Mouse (Mus musculus): Measurements from ENCODE around the gene Gpatch4. TPM values are rescaled to one million over a fixed set of nuclear protein-coding genes. Genes with fewer than 3 reads are reported as not detected.

Gene Gpatch4
- polyA plus RNA-seq, 1 experiment, result 11.7 TPM

DNA sequence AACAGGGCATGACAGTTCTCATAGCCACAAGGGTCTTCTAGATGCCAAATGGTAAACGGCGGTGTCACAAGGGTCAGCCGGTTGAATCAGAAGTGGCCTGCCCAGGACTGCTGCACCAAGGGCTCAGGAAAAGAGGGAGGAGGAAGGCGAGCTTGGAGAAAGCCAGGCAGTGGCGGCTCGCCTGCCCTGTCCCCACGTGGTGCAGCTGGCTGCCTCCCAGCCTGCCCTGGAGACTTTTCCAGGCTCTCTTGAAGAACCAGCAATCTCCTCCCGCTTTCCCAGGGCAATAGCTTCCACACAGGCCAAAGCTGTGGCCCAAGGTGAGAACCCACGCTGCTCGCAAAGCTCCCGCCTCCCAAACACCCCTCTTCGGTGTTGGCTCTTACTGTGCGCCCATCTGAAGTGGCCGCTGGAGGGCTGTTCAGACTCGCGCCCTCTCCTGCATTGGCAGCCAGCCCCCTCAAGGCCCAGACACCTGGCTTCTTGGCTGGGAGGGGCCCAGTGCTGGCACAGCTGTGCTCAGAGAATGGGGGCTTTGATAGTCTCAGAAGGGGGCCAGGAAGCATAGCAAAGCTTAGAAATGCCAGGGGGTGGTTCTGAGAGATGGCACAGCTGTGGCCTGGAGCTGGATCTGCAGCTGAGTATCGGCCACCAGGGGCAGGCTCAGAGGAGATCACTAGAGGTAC, 40.5 kb upstream of the Gpatch4 start:
- TF ChIP-seq TCF3 (IDR thresholded peaks at IDR 0.05; ENCODE audit: insufficient read length, low read depth) (no peak), POLR2A (IDR thresholded peaks at IDR 0.05; ENCODE audit: insufficient read length, low read depth) (no peak), E2F4 (IDR thresholded peaks at IDR 0.05; ENCODE audit: insufficient read depth) (no peak), SRF (IDR thresholded peaks at IDR 0.05; ENCODE audit: control insufficient read depth, insufficient read length, low read depth) (no peak), POLR2AphosphoS2 (IDR thresholded peaks at IDR 0.05; ENCODE audit: insufficient read length, low read depth) (no peak), MAX (IDR thresholded peaks at IDR 0.05; ENCODE audit: low read depth) (no peak), MYOG (IDR thresholded peaks at IDR 0.05; ENCODE audit: control insufficient read depth in 1 of 3, insufficient read depth in 1 of 3, insufficient read length in 2 of 3, low read depth in 2 of 3) (no peak), TCF12 (IDR thresholded peaks at IDR 0.05; ENCODE audit: insufficient read depth, poor library complexity, severe bottlenecking) (no peak), CEBPB (IDR thresholded peaks at IDR 0.05; ENCODE audit: insufficient read depth, poor library complexity, severe bottlenecking) (no peak), REST (IDR thresholded peaks at IDR 0.05; ENCODE audit: insufficient read depth, insufficient read length) (no peak), MYOD1 (IDR thresholded peaks at IDR 0.05; ENCODE audit: control insufficient read depth in 1 of 3, insufficient read length in 2 of 3, low read depth in 2 of 3) (no peak), USF1 (IDR thresholded peaks at IDR 0.05; ENCODE audit: low read depth) (no peak)
- peaks cover 62% of the 10 kb centered on the region for H3K27me3 ChIP-seq (ENCODE audit: control insufficient read depth, insufficient read depth, insufficient read length)
- H3K4me3 ChIP-seq, result no peak overlapping the region
- H3K36me3 ChIP-seq (ENCODE audit: control insufficient read depth, insufficient read depth), result no peaks in the 10 kb centered on the region
- no peaks in the 10 kb centered on the region for H3K79me2 ChIP-seq (ENCODE audit: control insufficient read depth, insufficient read depth)
- no peak overlapping the region for H3ac ChIP-seq (ENCODE audit: control insufficient read depth, insufficient read length)
- H3K4me2 ChIP-seq (ENCODE audit: low read depth), result no peak overlapping the region

DNA sequence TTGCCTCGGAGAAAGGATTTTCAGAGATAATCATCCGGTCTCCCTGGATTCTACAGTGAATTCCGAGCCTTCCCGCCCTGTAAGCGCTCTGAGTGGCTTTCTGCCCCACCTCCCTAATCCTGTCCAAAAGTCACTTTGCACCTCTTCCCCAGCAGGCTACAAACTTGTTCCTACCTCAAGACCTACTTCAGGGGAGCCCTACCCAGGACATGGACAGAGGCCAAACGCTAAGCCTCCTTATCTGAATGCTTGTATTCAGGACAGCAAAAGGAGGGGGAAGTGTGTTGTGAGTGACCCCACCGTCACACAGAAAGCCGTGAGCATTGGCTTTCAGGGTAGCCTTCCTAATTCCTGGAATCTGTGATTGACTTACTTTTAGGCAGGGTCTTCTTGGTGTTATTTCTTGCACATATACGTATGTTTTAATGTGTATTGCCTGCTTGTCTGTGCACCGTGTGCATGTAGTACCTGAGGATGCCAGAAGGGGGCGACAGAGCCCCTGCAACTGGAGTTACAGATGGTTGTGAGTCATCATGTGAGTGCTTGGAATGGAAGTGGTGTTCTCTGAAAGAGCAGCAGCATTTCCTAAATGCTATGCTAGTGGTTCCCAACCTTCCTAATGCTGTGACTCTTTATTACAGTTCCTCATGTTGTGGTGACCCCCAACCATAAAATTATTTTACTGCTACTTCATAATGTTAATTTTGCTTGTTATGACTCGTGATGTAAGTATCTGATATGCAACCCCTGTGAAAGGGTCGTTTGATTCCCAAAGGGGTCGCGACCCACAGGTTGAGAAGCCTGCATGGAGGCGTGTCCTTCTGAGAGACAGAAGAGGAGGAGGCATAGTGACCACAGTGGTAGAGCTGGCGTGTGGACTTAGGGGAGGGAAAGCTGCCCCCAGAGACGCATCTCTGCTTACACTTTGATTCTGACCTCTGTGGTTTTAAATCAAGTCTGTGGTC, 36.8 kb upstream of the Gpatch4 start:
- Histone ChIP-seq H3K4me2 (ENCODE audit: low read depth) (no peak overlapping the region), H3K27me3 (ENCODE audit: control insufficient read depth, insufficient read depth, insufficient read length) (peaks cover 30% of the 10 kb centered on the region)
- no peak for TF ChIP-seq POLR2A (IDR thresholded peaks at IDR 0.05; ENCODE audit: insufficient read length, low read depth)
- TF ChIP-seq MAX (IDR thresholded peaks at IDR 0.05; ENCODE audit: low read depth), result no peak
- TF ChIP-seq POLR2AphosphoS2 (IDR thresholded peaks at IDR 0.05; ENCODE audit: insufficient read length, low read depth), result no peak
- TF ChIP-seq CEBPB (IDR thresholded peaks at IDR 0.05; ENCODE audit: insufficient read depth, poor library complexity, severe bottlenecking), result no peak
- TF ChIP-seq SRF (IDR thresholded peaks at IDR 0.05; ENCODE audit: control insufficient read depth, insufficient read length, low read depth), result no peak
- no peak for TF ChIP-seq REST (IDR thresholded peaks at IDR 0.05; ENCODE audit: insufficient read depth, insufficient read length)
- TF ChIP-seq USF1 (IDR thresholded peaks at IDR 0.05; ENCODE audit: low read depth), result no peak
- no peak for TF ChIP-seq MYOD1 (IDR thresholded peaks at IDR 0.05; ENCODE audit: control insufficient read depth in 1 of 3, insufficient read length in 2 of 3, low read depth in 2 of 3)
- TF ChIP-seq TCF12 (IDR thresholded peaks at IDR 0.05; ENCODE audit: insufficient read depth, poor library complexity, severe bottlenecking), result no peak
- TF ChIP-seq MYOG (IDR thresholded peaks at IDR 0.05; ENCODE audit: control insufficient read depth in 1 of 3, insufficient read depth in 1 of 3, insufficient read length in 2 of 3, low read depth in 2 of 3), result no peak
- no peak for TF ChIP-seq TCF3 (IDR thresholded peaks at IDR 0.05; ENCODE audit: insufficient read length, low read depth)
- no peak for TF ChIP-seq E2F4 (IDR thresholded peaks at IDR 0.05; ENCODE audit: insufficient read depth)

DNA sequence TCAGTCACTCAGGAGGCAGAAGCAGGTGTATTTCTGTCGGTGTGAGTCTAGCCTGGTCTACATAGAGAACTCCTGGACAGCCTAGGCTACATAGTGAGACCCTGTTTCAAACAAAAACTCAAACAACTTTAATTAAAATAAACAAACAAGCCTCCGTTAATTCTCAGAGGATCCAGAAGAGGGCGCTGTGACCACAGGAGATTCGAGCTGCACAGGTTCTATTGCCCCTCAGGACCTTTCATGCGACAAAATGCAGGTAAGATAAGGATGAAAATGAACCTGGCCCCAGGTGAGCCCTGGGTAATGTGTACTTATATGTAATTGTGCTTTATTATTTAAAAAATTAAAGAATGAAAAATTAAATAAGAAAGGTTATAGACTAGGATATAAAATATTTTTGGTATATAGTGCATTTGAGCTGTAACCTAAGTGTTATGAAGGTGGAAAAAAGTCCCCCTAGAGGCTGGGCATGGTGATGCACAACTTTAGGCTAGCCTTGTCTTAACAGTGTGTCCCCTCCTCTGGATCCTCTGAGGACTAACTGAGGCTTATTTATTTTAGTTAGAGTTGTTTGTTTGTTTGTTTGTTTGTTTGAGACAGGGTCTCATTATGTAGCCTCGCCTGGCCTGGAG, 32.2 kb upstream of the Gpatch4 start:
- H3K4me3 ChIP-seq, result no peak overlapping the region
- no peaks in the 10 kb centered on the region for H3K79me2 ChIP-seq (ENCODE audit: control insufficient read depth, insufficient read depth)
- H3K27me3 ChIP-seq (ENCODE audit: control insufficient read depth, insufficient read depth, insufficient read length), result peaks cover 12% of the 10 kb centered on the region
- H3K4me2 ChIP-seq (ENCODE audit: low read depth), result no peak overlapping the region
- no peak for TF ChIP-seq REST (IDR thresholded peaks at IDR 0.05; ENCODE audit: insufficient read depth, insufficient read length)
- no peak for TF ChIP-seq USF1 (IDR thresholded peaks at IDR 0.05; ENCODE audit: low read depth)
- no peak for TF ChIP-seq MYOG (IDR thresholded peaks at IDR 0.05; ENCODE audit: control insufficient read depth in 1 of 3, insufficient read depth in 1 of 3, insufficient read length in 2 of 3, low read depth in 2 of 3)
- TF ChIP-seq CEBPB (IDR thresholded peaks at IDR 0.05; ENCODE audit: insufficient read depth, poor library complexity, severe bottlenecking), result no peak
- no peak for TF ChIP-seq POLR2A (IDR thresholded peaks at IDR 0.05; ENCODE audit: insufficient read length, low read depth)
- TF ChIP-seq SRF (IDR thresholded peaks at IDR 0.05; ENCODE audit: control insufficient read depth, insufficient read length, low read depth), result no peak
- TF ChIP-seq TCF3 (IDR thresholded peaks at IDR 0.05; ENCODE audit: insufficient read length, low read depth), result no peak
- no peak for TF ChIP-seq POLR2AphosphoS2 (IDR thresholded peaks at IDR 0.05; ENCODE audit: insufficient read length, low read depth)
- TF ChIP-seq TCF12 (IDR thresholded peaks at IDR 0.05; ENCODE audit: insufficient read depth, poor library complexity, severe bottlenecking), result no peak
- no peak for TF ChIP-seq MAX (IDR thresholded peaks at IDR 0.05; ENCODE audit: low read depth)
- no peak for TF ChIP-seq MYOD1 (IDR thresholded peaks at IDR 0.05; ENCODE audit: control insufficient read depth in 1 of 3, insufficient read length in 2 of 3, low read depth in 2 of 3)
- no peak for TF ChIP-seq E2F4 (IDR thresholded peaks at IDR 0.05; ENCODE audit: insufficient read depth)
- no peak overlapping the region for H3ac ChIP-seq (ENCODE audit: control insufficient read depth, insufficient read length)
- no peaks in the 10 kb centered on the region for H3K36me3 ChIP-seq (ENCODE audit: control insufficient read depth, insufficient read depth)

More for the DNA sequence above, 36.8 kb upstream of the Gpatch4 start:
- no peak overlapping the region for H3K4me3 ChIP-seq
- no peaks in the 10 kb centered on the region for H3K36me3 ChIP-seq (ENCODE audit: control insufficient read depth, insufficient read depth)
- no peaks in the 10 kb centered on the region for H3K79me2 ChIP-seq (ENCODE audit: control insufficient read depth, insufficient read depth)
- no peak overlapping the region for H3ac ChIP-seq (ENCODE audit: control insufficient read depth, insufficient read length)

Measured in myocyte (in vitro differentiated cells).